Comparison of ENCODE assay signal across 19 mouse cellular contexts in the genomic region with DNA sequence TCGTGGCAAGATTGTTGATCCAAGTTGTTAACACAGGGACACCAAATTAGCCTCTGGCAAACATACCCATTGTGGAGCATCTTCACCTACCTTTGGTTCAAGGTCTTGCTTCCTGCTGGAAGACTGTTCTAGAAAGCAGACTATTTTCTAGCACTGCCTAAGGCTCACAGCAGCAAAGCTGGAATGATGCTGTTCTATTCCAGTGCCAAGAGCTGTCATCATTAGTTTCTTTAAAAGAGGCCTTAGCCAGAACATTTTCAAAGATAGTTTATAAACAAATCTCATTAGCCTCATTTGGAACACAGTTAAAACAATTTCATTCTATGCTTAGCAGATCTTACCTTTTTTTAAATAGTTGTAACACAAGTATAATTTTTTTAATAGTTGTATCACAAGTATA.
"Had no signal": no experiment of that assay in that cellular context is flagged by ENCODE, and none has a peak within 500 bp of the region (broad histone marks: within the 10 kb centered on the region; RNA-seq: fewer than 3 reads in every experiment).

No protein-coding gene starts in this region.

- H3K9me3 ChIP-seq: liver, embryonic 12.5 days; lung, embryonic 15.5 days; midbrain, embryonic 10.5 days; midbrain, embryonic 12.5 days; neural tube, embryonic 13.5 days; neural tube, embryonic 15.5 days had no signal

- H3K27ac ChIP-seq: liver, embryonic 12.5 days; liver, embryonic 14.5 days; lung, embryonic 15.5 days; midbrain, embryonic 10.5 days; midbrain, embryonic 12.5 days; neural tube, embryonic 13.5 days; neural tube, embryonic 15.5 days had no signal

- H3K36me3 ChIP-seq: liver, embryonic 12.5 days; lung, embryonic 15.5 days; midbrain, embryonic 10.5 days; midbrain, embryonic 12.5 days; neural tube, embryonic 13.5 days; neural tube, embryonic 15.5 days had no signal

- DNase-seq: lung, postnatal 4 days; midbrain, embryonic 14.5 days; retina, postnatal 1 day; right cerebral cortex, adult 18-20 months; right cerebral cortex, postnatal 25 days; right cerebral cortex, postnatal 4 days; spleen, adult 18-20 months; thymus, adult 18-20 months; thymus, postnatal 14 days; thymus, postnatal 36 days had no signal

- H3K4me2 ChIP-seq: liver, embryonic 12.5 days; lung, embryonic 15.5 days; midbrain, embryonic 12.5 days; neural tube, embryonic 13.5 days; neural tube, embryonic 15.5 days had no signal

- H3K9ac ChIP-seq: liver, embryonic 12.5 days; liver, embryonic 14.5 days; lung, embryonic 15.5 days; midbrain, embryonic 12.5 days; neural tube, embryonic 13.5 days; neural tube, embryonic 15.5 days had no signal

- H3K4me1 ChIP-seq: liver, embryonic 12.5 days had no signal

- H3K27me3 ChIP-seq: liver, embryonic 12.5 days; lung, embryonic 15.5 days; midbrain, embryonic 12.5 days; neural tube, embryonic 13.5 days; neural tube, embryonic 15.5 days had no signal

- H3K4me3 ChIP-seq: liver, embryonic 12.5 days; lung, embryonic 15.5 days; midbrain, embryonic 10.5 days; midbrain, embryonic 12.5 days; myocyte; neural tube, embryonic 13.5 days; neural tube, embryonic 15.5 days had no signal

- ATAC-seq: liver, embryonic 12.5 days; midbrain, embryonic 16.5 days had no signal
